Mouse (Mus musculus) hindbrain, embryonic 14.5 days (tissue): ENCODE data around the gene Krtap3-3. TPM values are rescaled to one million over a fixed set of nuclear protein-coding genes. Genes with fewer than 3 reads are reported as not detected.
A peak's percentile ranks its signal among the peaks of the same experiment; 100 is the strongest.

Experiments used
- ATAC-seq: fragments of 200-750 bp; cut with Nextera tagmentation; 2 replicates; pipeline ENCODE4 v1.8.0; 2017; ENCODE audit warnings: moderate number of reproducible peaks, mild to moderate bottlenecking, moderate TSS enrichment, moderate library complexity; ENCODE audit not compliant: low FRiP score
- DNase-seq: peaks from one replicate; pipeline ENCODE4 v3.0.0-alpha.2; 2015; ENCODE audit warnings: low spot score
- H3K27ac ChIP-seq: fragments of 300-500 bp; sonication (generic); 2 replicates; pipeline ENCODE4 v1.5.1; 2014; ENCODE audit warnings: mild to moderate bottlenecking, moderate library complexity
- H3K27me3 ChIP-seq: fragments of 300-500 bp; sonication (generic); 2 replicates; pipeline ENCODE4 v1.6.1; 2014; ENCODE audit warnings: mild to moderate bottlenecking, low read length, mixed read lengths; ENCODE audit not compliant: control insufficient read depth, insufficient read depth
- H3K36me3 ChIP-seq: fragments of 300-500 bp; sonication (generic); replicated peaks from 2 replicates; pipeline ENCODE4 v1.6.1; 2014; ENCODE audit not compliant: control insufficient read depth, insufficient read depth
- H3K4me1 ChIP-seq: fragments of 300-500 bp; sonication (generic); replicated peaks from 2 replicates; pipeline ENCODE4 v1.6.1; 2014; ENCODE audit warnings: antibody characterized with exemption, low read length, mixed read lengths; ENCODE audit not compliant: control insufficient read depth, insufficient read depth
- H3K4me2 ChIP-seq: fragments of 300-500 bp; sonication (generic); replicated peaks from 2 replicates; pipeline ENCODE4 v1.6.1; 2014; ENCODE audit warnings: mild to moderate bottlenecking, moderate library complexity
- H3K4me3 ChIP-seq: fragments of 300-500 bp; sonication (generic); replicated peaks from 2 replicates; pipeline ENCODE4 v1.5.1; 2014; ENCODE audit warnings: mild to moderate bottlenecking, low read length
- H3K9ac ChIP-seq: fragments of 300-500 bp; sonication (generic); 2 replicates; pipeline ENCODE4 v1.6.1; 2014
- H3K9me3 ChIP-seq: fragments of 300-500 bp; sonication (generic); 2 replicates; pipeline ENCODE4 v1.6.1; 2016; ENCODE audit warnings: low read length; ENCODE audit not compliant: control insufficient read depth
- WGBS: fragments of 180-500 bp; shearing (Covaris S2); extraction: QIAGEN DNeasy Blood & Tissue Kit; methylation state at CpG from one replicate; pipeline ENCODE4 v1.1.7; 2014; 5-methylcytosine and 5-hydroxymethylcytosine counted together
- polyA plus RNA-seq: library from polyadenylated mRNA; unstranded; fragments of >200 nt; fragmentation: Nextera tagmentation; extraction: Ambion mirVana; gene quantifications from 2 replicates; pipeline ENCODE4 v1.2.1, GENCODE M21; 2014

Gene Krtap3-3
- polyA plus RNA-seq, 1 experiment from 2014 or later, result not detected

- Histone ChIP-seq H3K27me3 (no peaks in the 10 kb centered on the region), H3K4me1 (no peaks in the 10 kb centered on the region), H3K27ac (no peak within 1 kb of the TSS), H3K4me2 (no peak within 1 kb of the TSS), H3K9ac (no peak within 1 kb of the TSS), H3K9me3 (no peaks in the 10 kb centered on the region), H3K36me3 (no peaks in the 10 kb centered on the region), H3K4me3 (no peak within 1 kb of the TSS)
- DNase-seq (no peak), ATAC-seq (no peak)
- WGBS, result 96% methylated on average over 7 of the region's 7 CpGs
These were observed 15.9 kb upstream of the Krtap3-3 start, which contains the start of gene Krtap3-1 for GRCm38 (mm10) chr11:99566530-99566929. Gene Krtap3-1, minus strand, starts transcription at chr11:99566630.

- 85% methylated on average over 6 of the region's 6 CpGs for WGBS
- H3K9ac ChIP-seq, result no peak overlapping the region
- ATAC-seq, result no peak
These were observed 11.9 kb upstream of the Krtap3-3 start for GRCm38 (mm10) chr11:99562580-99562979.

GRCm38 (mm10) chr11:99559366-99559765 is 8.7 kb upstream of the Krtap3-3 start, which contains the start of gene Gm11939:
Gene Gm11939, minus strand, starts transcription at chr11:99559466.
- no peak within 1 kb of the TSS for H3K9ac ChIP-seq
- H3K9me3 ChIP-seq, result no peaks in the 10 kb centered on the region
- H3K36me3 ChIP-seq, result no peaks in the 10 kb centered on the region
- no peaks in the 10 kb centered on the region for H3K27me3 ChIP-seq
- H3K4me3 ChIP-seq, result no peak within 1 kb of the TSS
- H3K4me1 ChIP-seq, result no peaks in the 10 kb centered on the region
- no peak within 1 kb of the TSS for H3K27ac ChIP-seq
- ATAC-seq (no peak), DNase-seq (no peak)
- WGBS, result 94% methylated on average over 9 of the region's 9 CpGs
- no peak within 1 kb of the TSS for H3K4me2 ChIP-seq

More at GRCm38 (mm10) chr11:99562580-99562979, 11.9 kb upstream of the Krtap3-3 start:
- Histone ChIP-seq H3K4me1 (no peaks in the 10 kb centered on the region), H3K4me2 (no peak overlapping the region), H3K27ac (no peak overlapping the region), H3K4me3 (no peak overlapping the region), H3K27me3 (no peaks in the 10 kb centered on the region), H3K9me3 (no peaks in the 10 kb centered on the region), H3K36me3 (no peaks in the 10 kb centered on the region)
- no peak for DNase-seq

GRCm38 (mm10) chr11:99557976-99558745 is 7.5 kb upstream of the Krtap3-3 start:
- H3K27me3 ChIP-seq, result no peaks in the 10 kb centered on the region
- no peak overlapping the region for H3K27ac ChIP-seq
- no peaks in the 10 kb centered on the region for H3K4me1 ChIP-seq
- 85% methylated on average over 3 of the region's 3 CpGs for WGBS
- no peaks in the 10 kb centered on the region for H3K36me3 ChIP-seq
- no peaks in the 10 kb centered on the region for H3K9me3 ChIP-seq
- no peak for DNase-seq
- no peak overlapping the region for H3K4me2 ChIP-seq
- ATAC-seq, result no peak
- no peak overlapping the region for H3K4me3 ChIP-seq
- H3K9ac ChIP-seq, result no peak overlapping the region

GRCm38 (mm10) chr11:99556753-99557152 is 6.1 kb upstream of the Krtap3-3 start, which contains the start of gene Krtap3-2:
Gene Krtap3-2, minus strand, starts transcription at chr11:99556853.
- H3K4me2 ChIP-seq, result no peak within 1 kb of the TSS

GRCm38 (mm10) chr11:99556195-99556594 is 5.5 kb upstream of the Krtap3-3 start:
- no peak overlapping the region for H3K4me2 ChIP-seq

More at GRCm38 (mm10) chr11:99556753-99557152, 6.1 kb upstream of the Krtap3-3 start, which contains the start of gene Krtap3-2:
- Histone ChIP-seq H3K36me3 (no peaks in the 10 kb centered on the region), H3K4me1 (no peaks in the 10 kb centered on the region), H3K9ac (no peak within 1 kb of the TSS), H3K27me3 (no peaks in the 10 kb centered on the region), H3K27ac (no peak within 1 kb of the TSS), H3K4me3 (no peak within 1 kb of the TSS), H3K9me3 (no peaks in the 10 kb centered on the region)
- ATAC-seq, result no peak
- no peak for DNase-seq
- WGBS, result 79% methylated on average over 2 of the region's 2 CpGs

GRCm38 (mm10) chr11:99547892-99548291 is 2.8 kb downstream of the Krtap3-3 start:
- H3K36me3 ChIP-seq, result no peaks in the 10 kb centered on the region
- H3K9ac ChIP-seq, result no peak overlapping the region
- no peaks in the 10 kb centered on the region for H3K27me3 ChIP-seq
- ATAC-seq (no peak), DNase-seq (no peak)
- no peak overlapping the region for H3K27ac ChIP-seq
- H3K9me3 ChIP-seq, result no peaks in the 10 kb centered on the region
- no peak overlapping the region for H3K4me3 ChIP-seq
- H3K4me1 ChIP-seq, result no peaks in the 10 kb centered on the region
- H3K4me2 ChIP-seq, result no peak overlapping the region

More at GRCm38 (mm10) chr11:99556195-99556594, 5.5 kb upstream of the Krtap3-3 start:
- Histone ChIP-seq H3K36me3 (no peaks in the 10 kb centered on the region), H3K4me3 (no peak overlapping the region), H3K27ac (no peak overlapping the region), H3K9me3 (no peaks in the 10 kb centered on the region), H3K4me1 (no peaks in the 10 kb centered on the region), H3K9ac (no peak overlapping the region), H3K27me3 (no peaks in the 10 kb centered on the region)
- DNase-seq (no peak), ATAC-seq (no peak)
- 87% methylated on average over 2 of the region's 2 CpGs for WGBS

GRCm38 (mm10) chr11:99539721-99540120 is 10.9 kb downstream of the Krtap3-3 start:
- no peaks in the 10 kb centered on the region for H3K36me3 ChIP-seq
- H3K4me1 ChIP-seq, result no peaks in the 10 kb centered on the region
- no peak overlapping the region for H3K27ac ChIP-seq
- no peak overlapping the region for H3K9ac ChIP-seq
- DNase-seq (peak; percentile 58), ATAC-seq (no peak)
- H3K27me3 ChIP-seq, result no peaks in the 10 kb centered on the region
- no peaks in the 10 kb centered on the region for H3K9me3 ChIP-seq
- 53% methylated on average over 9 of the region's 9 CpGs for WGBS
- H3K4me3 ChIP-seq, result no peak overlapping the region
- H3K4me2 ChIP-seq, result peak overlapping the region; percentile 16

- WGBS, result 90% methylated on average over 13 of the region's 13 CpGs
- no peaks in the 10 kb centered on the region for H3K36me3 ChIP-seq
- H3K9ac ChIP-seq, result no peak within 1 kb of the TSS
- no peaks in the 10 kb centered on the region for H3K9me3 ChIP-seq
- no peaks in the 10 kb centered on the region for H3K27me3 ChIP-seq
- no peak for DNase-seq
- no peak for ATAC-seq
- no peak within 1 kb of the TSS for H3K27ac ChIP-seq
- H3K4me2 ChIP-seq, result no peak within 1 kb of the TSS
- H3K4me3 ChIP-seq, result no peak within 1 kb of the TSS
- H3K4me1 ChIP-seq, result no peaks in the 10 kb centered on the region
These were observed 29.3 kb downstream of the Krtap3-3 start, which contains the start of gene Krt39 for GRCm38 (mm10) chr11:99521288-99521860. Gene Krt39, minus strand, starts transcription at chr11:99521338.
